Mouse (Mus musculus) liver, postnatal 0 days (tissue): Measurements from ENCODE around the gene Ficd. TPM values are rescaled to one million over a fixed set of nuclear protein-coding genes. Genes with fewer than 3 reads are reported as not detected.

ENCODE experiments used
- ATAC-seq: fragments of 200-750 bp; cut with Nextera tagmentation; 2 replicates; pipeline ENCODE4 v1.8.0; 2017; ENCODE audit warnings: mild to moderate bottlenecking, moderate library complexity
- DNase-seq: peaks from one replicate; pipeline ENCODE4 v3.0.0-alpha.2; 2016
- H3K27ac ChIP-seq: fragments of 300-500 bp; sonication (generic); 2 replicates; pipeline ENCODE4 v1.5.1; 2014; ENCODE audit warnings: antibody characterized with exemption, moderate library complexity, mild to moderate bottlenecking, low read depth
- H3K27me3 ChIP-seq: fragments of 300-500 bp; sonication (generic); 2 replicates; pipeline ENCODE4 v1.6.1; 2014; ENCODE audit warnings: low read length, control low read depth, mixed read lengths; ENCODE audit not compliant: insufficient read depth
- H3K36me3 ChIP-seq: fragments of 300-500 bp; sonication (generic); replicated peaks from 2 replicates; pipeline ENCODE4 v1.6.1; 2014; ENCODE audit warnings: mild to moderate bottlenecking, control low read depth, low read length, moderate library complexity, mixed read lengths; ENCODE audit not compliant: insufficient read depth
- H3K4me1 ChIP-seq: fragments of 300-500 bp; sonication (generic); 2 replicates; pipeline ENCODE4 v1.6.1; 2014; ENCODE audit warnings: antibody characterized with exemption, mild to moderate bottlenecking, control low read depth; ENCODE audit not compliant: insufficient read depth
- H3K4me2 ChIP-seq: fragments of 300-500 bp; sonication (generic); 2 replicates; pipeline ENCODE4 v1.6.1; 2014; ENCODE audit warnings: low read depth, mild to moderate bottlenecking, low read length, moderate library complexity, mixed read lengths
- H3K4me3 ChIP-seq: fragments of 300-500 bp; sonication (generic); 2 replicates; pipeline ENCODE4 v1.5.1; 2014; ENCODE audit warnings: low read depth, low read length
- H3K9ac ChIP-seq: fragments of 300-500 bp; sonication (generic); replicated peaks from 2 replicates; pipeline ENCODE4 v1.6.1; 2014; ENCODE audit warnings: mild to moderate bottlenecking, moderate library complexity
- H3K9me3 ChIP-seq: fragments of 300-500 bp; sonication (generic); 2 replicates; pipeline ENCODE4 v1.6.1; 2016; ENCODE audit warnings: mild to moderate bottlenecking, control low read depth, low read length, mixed read lengths
- CTCF ChIP-seq: sonication (generic); IDR thresholded peaks from 2 replicates; pipeline ENCODE4 v1.5.1; 2016; ENCODE audit warnings: antibody characterized with exemption, low read depth
- EP300 ChIP-seq: IDR thresholded peaks from 2 replicates; pipeline ENCODE4 v1.6.1; 2016; ENCODE audit warnings: antibody characterized with exemption, low read depth, mild to moderate bottlenecking
- WGBS: fragments of 180-500 bp; shearing (Covaris S2); extraction: QIAGEN DNeasy Blood & Tissue Kit; methylation state at CpG from one replicate; pipeline ENCODE4 v1.1.7; 2014; ENCODE audit not compliant: insufficient replicate concordance; 5-methylcytosine and 5-hydroxymethylcytosine counted together
- polyA plus RNA-seq: library from polyadenylated mRNA; unstranded; fragments of >200 nt; fragmentation: Nextera tagmentation; extraction: Ambion mirVana; gene quantifications from 2 replicates; pipeline ENCODE4 v1.2.1, GENCODE M21; 2015

The Ficd gene
- polyA plus RNA-seq, 1 experiment from 2014 or later, result 2.8 TPM

DNA sequence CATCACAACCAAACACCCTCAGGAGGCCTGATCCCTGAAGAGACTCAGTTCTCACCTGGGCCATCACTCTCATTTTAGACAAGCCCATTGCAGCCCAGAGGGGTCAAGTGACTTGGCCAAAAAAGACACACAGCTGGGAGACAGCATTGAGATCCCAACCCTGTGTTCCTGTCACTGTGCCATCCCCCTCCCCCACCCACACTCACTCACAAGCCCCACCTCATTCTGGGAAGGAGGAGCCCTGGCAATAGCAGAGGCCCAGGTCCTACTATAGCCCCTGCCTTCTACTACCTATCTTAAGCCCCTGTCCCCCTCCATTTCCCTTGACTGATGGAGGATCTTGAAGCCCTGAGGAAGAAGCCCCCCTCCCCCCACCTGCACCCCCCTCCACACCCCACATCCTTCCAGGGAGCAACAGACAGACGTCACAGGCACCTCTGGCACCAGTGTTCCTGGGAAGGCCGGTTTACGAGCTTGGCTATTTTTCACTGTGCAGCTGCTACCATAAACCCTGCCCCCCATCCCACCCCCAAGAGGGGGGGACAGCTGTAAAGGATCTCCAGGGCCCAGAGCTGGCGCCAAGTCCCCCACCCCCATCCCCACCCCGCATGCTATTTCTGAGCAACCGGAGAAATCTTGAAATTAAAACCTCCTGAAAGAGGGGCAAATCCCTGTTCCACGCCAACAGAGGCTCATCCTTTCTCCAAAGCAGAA lies 53.6 kb downstream of the Ficd start:
- ATAC-seq (no peak), DNase-seq (no peak)
- Histone ChIP-seq H3K36me3 (no peaks in the 10 kb centered on the region), H3K4me1 (peaks cover 24% of the 10 kb centered on the region), H3K27me3 (no peaks in the 10 kb centered on the region), H3K9ac (no peak overlapping the region), H3K4me3 (no peak overlapping the region), H3K9me3 (no peaks in the 10 kb centered on the region), H3K4me2 (no peak overlapping the region), H3K27ac (no peak overlapping the region)
- TF ChIP-seq CTCF, result no peak
- TF ChIP-seq EP300, result no peak
- 76% methylated on average over 7 of the region's 7 CpGs for WGBS

Other genes with a start within 250 kb of the Ficd start
- gene Wscd2, start 245.5 kb upstream of the Ficd start, polyA plus RNA-seq, result 0.04 TPM in 1 of 2 replicates, not detected in the other
- 3.3 and 3.5 TPM in 2 replicates for gene Cmklr1, start 85.4 kb upstream of the Ficd start, polyA plus RNA-seq
- not detected in 2 replicates for gene 1700069L16Rik, start 11.0 kb upstream of the Ficd start, polyA plus RNA-seq
- 6.9 and 7.9 TPM in 2 replicates for gene Sart3, start 36.7 kb downstream of the Ficd start, polyA plus RNA-seq
- 109 TPM in 2 replicates for gene Iscu, start 36.9 kb downstream of the Ficd start, polyA plus RNA-seq
- gene Tmem119, start 64.7 kb downstream of the Ficd start, polyA plus RNA-seq, result 3.2 and 3.4 TPM in 2 replicates
- 18.9 and 21.5 TPM in 2 replicates for gene Selplg, start 96.8 kb downstream of the Ficd start, polyA plus RNA-seq
- 23.6 and 27.6 TPM in 2 replicates for gene Coro1c, start 173.0 kb downstream of the Ficd start, polyA plus RNA-seq